Mouse (Mus musculus): ENCODE results near the gene Map3k20. TPM values are rescaled to one million over a fixed set of nuclear protein-coding genes. Genes with fewer than 3 reads are reported as not detected.

Map3k20 gene
- polyA plus RNA-seq, 1 experiment: 6.0 TPM

GRCm38 (mm10) chr2:72320661-72321060 is 35.2 kb downstream of the Map3k20 start:
- WGBS: 61% methylated on average over 2 of the region's 2 CpGs
- Histone ChIP-seq H3K4me3 (ENCODE audit: low read depth, low read length) (no peak overlapping the region), H3K27ac (ENCODE audit: insufficient read depth, low read depth, low read length) (no peak overlapping the region), H3K4me1 (ENCODE audit: control insufficient read depth, insufficient read depth, insufficient read length, low read length) (peaks cover 3% of the 10 kb centered on the region; the same call in 1 of the 2 replicates), H3K36me3 (ENCODE audit: control insufficient read depth, insufficient read depth, low read length) (no peaks in the 10 kb centered on the region), H3K27me3 (ENCODE audit: control insufficient read depth, insufficient read depth, low read length) (no peaks in the 10 kb centered on the region)
- TF ChIP-seq POLR2A (IDR thresholded peaks at IDR 0.05; ENCODE audit: low read depth, low read length) (no peak), CTCF (IDR thresholded peaks at IDR 0.05; ENCODE audit: extremely low read depth, insufficient read length, insufficient replicate concordance, low read depth, low read length) (no peak)

- TF ChIP-seq POLR2A (IDR thresholded peaks at IDR 0.05; ENCODE audit: low read depth, low read length) (no peak), CTCF (IDR thresholded peaks at IDR 0.05; ENCODE audit: extremely low read depth, insufficient read length, insufficient replicate concordance, low read depth, low read length) (no peak)
- H3K27ac ChIP-seq (ENCODE audit: insufficient read depth, low read depth, low read length): no peak overlapping the region
- peaks cover 3% of the 10 kb centered on the region; the same call in 1 of the 2 replicates for H3K4me1 ChIP-seq (ENCODE audit: control insufficient read depth, insufficient read depth, insufficient read length, low read length)
- H3K36me3 ChIP-seq (ENCODE audit: control insufficient read depth, insufficient read depth, low read length): no peaks in the 10 kb centered on the region
- H3K27me3 ChIP-seq (ENCODE audit: control insufficient read depth, insufficient read depth, low read length): no peaks in the 10 kb centered on the region
- no peak overlapping the region for H3K4me3 ChIP-seq (ENCODE audit: low read depth, low read length)
- 83% methylated on average over 5 of the region's 5 CpGs for WGBS
Observed at GRCm38 (mm10) chr2:72321591-72321990, 36.2 kb downstream of the Map3k20 start.

DNA sequence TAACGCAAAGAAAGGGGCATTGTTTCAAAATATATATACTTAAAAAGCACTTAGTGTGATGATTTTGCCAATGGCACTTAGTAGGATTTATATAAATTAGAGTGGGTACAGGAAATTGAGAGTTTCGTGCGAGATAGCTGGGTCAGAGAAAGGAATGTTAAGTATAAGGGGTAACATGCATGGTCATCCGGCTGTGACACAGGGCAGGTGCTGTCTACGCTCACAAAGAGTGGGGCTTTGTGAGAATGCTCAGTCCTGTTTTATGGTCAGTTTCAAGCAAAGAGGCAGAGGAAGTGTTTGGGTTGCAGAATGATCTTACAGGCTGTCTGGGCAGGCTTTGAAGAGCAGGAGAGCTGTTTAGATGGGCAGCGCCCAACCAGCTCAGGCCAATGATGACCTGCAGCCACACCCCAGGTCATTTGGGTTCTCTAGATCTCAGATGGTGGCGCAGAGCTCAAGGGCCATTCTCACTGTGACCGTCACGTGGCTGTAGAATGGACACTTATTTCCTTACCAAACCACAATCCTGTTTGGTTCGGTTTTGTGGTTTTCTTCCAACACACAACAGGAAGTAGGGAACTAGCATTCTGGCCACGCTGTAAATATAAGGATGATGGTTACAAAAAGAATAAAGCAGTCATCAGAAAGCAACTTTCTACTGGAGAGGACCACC is 37.4 kb downstream of the Map3k20 start:
- Histone ChIP-seq H3K4me3 (ENCODE audit: low read depth, low read length) (no peak overlapping the region), H3K4me1 (ENCODE audit: control insufficient read depth, insufficient read depth, insufficient read length, low read length) (peaks cover 3% of the 10 kb centered on the region; the same call in 1 of the 2 replicates), H3K27ac (ENCODE audit: insufficient read depth, low read depth, low read length) (no peak overlapping the region), H3K27me3 (ENCODE audit: control insufficient read depth, insufficient read depth, low read length) (no peaks in the 10 kb centered on the region), H3K36me3 (ENCODE audit: control insufficient read depth, insufficient read depth, low read length) (no peaks in the 10 kb centered on the region)
- TF ChIP-seq POLR2A (IDR thresholded peaks at IDR 0.05; ENCODE audit: low read depth, low read length): no peak
- 80% methylated on average over 11 of the region's 11 CpGs for whole genome bisulfite sequencing

DNA sequence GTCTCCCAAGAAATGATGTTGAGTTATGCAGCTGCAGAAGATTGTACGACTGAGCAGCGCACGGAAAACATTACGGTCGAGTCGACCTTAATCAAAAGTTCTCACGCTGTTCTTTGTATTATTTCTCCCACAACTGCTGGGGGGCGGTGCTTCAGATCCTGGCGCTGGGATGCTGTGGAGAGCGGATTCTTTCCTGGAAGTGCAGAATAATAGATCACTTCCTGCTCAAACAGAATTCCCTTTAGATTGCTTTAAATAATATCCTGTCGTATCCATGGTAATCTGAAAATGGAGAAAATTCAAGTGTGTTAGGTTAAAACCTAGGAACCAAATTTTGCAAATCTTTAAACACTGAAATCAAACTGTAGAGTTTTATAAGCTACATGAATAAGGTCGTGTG is 39.0 kb downstream of the Map3k20 start:
- Histone ChIP-seq H3K36me3 (ENCODE audit: control insufficient read depth, insufficient read depth, low read length) (no peaks in the 10 kb centered on the region), H3K27me3 (ENCODE audit: control insufficient read depth, insufficient read depth, low read length) (no peaks in the 10 kb centered on the region), H3K4me3 (ENCODE audit: low read depth, low read length) (no peak overlapping the region), H3K4me1 (ENCODE audit: control insufficient read depth, insufficient read depth, insufficient read length, low read length) (peaks cover 5% of the 10 kb centered on the region; the same call in 1 of the 2 replicates), H3K27ac (ENCODE audit: insufficient read depth, low read depth, low read length) (no peak overlapping the region)
- TF ChIP-seq CTCF (IDR thresholded peaks at IDR 0.05; ENCODE audit: extremely low read depth, insufficient read length, insufficient replicate concordance, low read depth, low read length) (no peak), POLR2A (IDR thresholded peaks at IDR 0.05; ENCODE audit: low read depth, low read length) (no peak)
- WGBS: 82% methylated on average over 12 of the region's 12 CpGs

- TF ChIP-seq CTCF (IDR thresholded peaks at IDR 0.05; ENCODE audit: extremely low read depth, insufficient read length, insufficient replicate concordance, low read depth, low read length) (no peak), POLR2A (IDR thresholded peaks at IDR 0.05; ENCODE audit: low read depth, low read length) (no peak)
- H3K36me3 ChIP-seq (ENCODE audit: control insufficient read depth, insufficient read depth, low read length): no peaks in the 10 kb centered on the region
- no peaks in the 10 kb centered on the region for H3K27me3 ChIP-seq (ENCODE audit: control insufficient read depth, insufficient read depth, low read length)
- WGBS: 89% methylated on average over 6 of the region's 6 CpGs
- H3K4me3 ChIP-seq (ENCODE audit: low read depth, low read length): no peak overlapping the region
- H3K27ac ChIP-seq (ENCODE audit: insufficient read depth, low read depth, low read length): no peak overlapping the region
- H3K4me1 ChIP-seq (ENCODE audit: control insufficient read depth, insufficient read depth, insufficient read length, low read length): peaks cover 5% of the 10 kb centered on the region; the same call in 1 of the 2 replicates
Observed at GRCm38 (mm10) chr2:72326491-72326890, 41.1 kb downstream of the Map3k20 start.

- H3K27me3 ChIP-seq (ENCODE audit: control insufficient read depth, insufficient read depth, low read length): no peaks in the 10 kb centered on the region
- H3K36me3 ChIP-seq (ENCODE audit: control insufficient read depth, insufficient read depth, low read length): no peaks in the 10 kb centered on the region
- TF ChIP-seq CTCF (IDR thresholded peaks at IDR 0.05; ENCODE audit: extremely low read depth, insufficient read length, insufficient replicate concordance, low read depth, low read length) (no peak), POLR2A (IDR thresholded peaks at IDR 0.05; ENCODE audit: low read depth, low read length) (no peak)
- peaks cover 2% of the 10 kb centered on the region; the same call in 1 of the 2 replicates for H3K4me1 ChIP-seq (ENCODE audit: control insufficient read depth, insufficient read depth, insufficient read length, low read length)
- 54% methylated on average over 3 of the region's 3 CpGs for WGBS
- H3K27ac ChIP-seq (ENCODE audit: insufficient read depth, low read depth, low read length): no peak overlapping the region
- H3K4me3 ChIP-seq (ENCODE audit: low read depth, low read length): no peak overlapping the region
Observed at GRCm38 (mm10) chr2:72328435-72328834, 43.0 kb downstream of the Map3k20 start.

GRCm38 (mm10) chr2:72330955-72331481 is 45.6 kb downstream of the Map3k20 start:
- Histone ChIP-seq H3K27me3 (ENCODE audit: control insufficient read depth, insufficient read depth, low read length) (no peaks in the 10 kb centered on the region), H3K4me3 (ENCODE audit: low read depth, low read length) (no peak overlapping the region), H3K27ac (ENCODE audit: insufficient read depth, low read depth, low read length) (no peak overlapping the region), H3K4me1 (ENCODE audit: control insufficient read depth, insufficient read depth, insufficient read length, low read length) (peaks cover 2% of the 10 kb centered on the region; the same call in 1 of the 2 replicates), H3K36me3 (ENCODE audit: control insufficient read depth, insufficient read depth, low read length) (no peaks in the 10 kb centered on the region)
- no peak for TF ChIP-seq CTCF (IDR thresholded peaks at IDR 0.05; ENCODE audit: extremely low read depth, insufficient read length, insufficient replicate concordance, low read depth, low read length)
- TF ChIP-seq POLR2A (IDR thresholded peaks at IDR 0.05; ENCODE audit: low read depth, low read length): no peak
- WGBS: 66% methylated on average over 12 of the region's 12 CpGs
